Mouse (Mus musculus): ENCODE measurements around the gene Fam20a. TPM values are rescaled to one million over a fixed set of nuclear protein-coding genes. Genes with fewer than 3 reads are reported as not detected.

The Fam20a gene
- total RNA-seq, 2 experiments from 2014 or later = 5.1 to 5.8 TPM

- DNase-seq = no peak
Measured at GRCm38 (mm10) chr11:109652505-109652904, 69.6 kb downstream of the Fam20a start.

GRCm38 (mm10) chr11:109651566-109652024 lies 70.5 kb downstream of the Fam20a start:
- peak; percentile 54 for DNase-seq

GRCm38 (mm10) chr11:109650788-109651565 lies 71.1 kb downstream of the Fam20a start:
- peak; percentile 94 for DNase-seq

GRCm38 (mm10) chr11:109649975-109650701 lies 71.9 kb downstream of the Fam20a start:
- peak; percentile 88 for DNase-seq

- no peak for DNase-seq
Measured at GRCm38 (mm10) chr11:109649206-109649605, 72.9 kb downstream of the Fam20a start, which contains the start of gene Prkar1a. Gene Prkar1a, plus strand, starts transcription at chr11:109649405.

- peak; percentile 73 for DNase-seq
Measured at GRCm38 (mm10) chr11:109648510-109648909, 73.6 kb downstream of the Fam20a start.

- DNase-seq = peak; percentile 72
Measured at GRCm38 (mm10) chr11:109641498-109642222, 80.4 kb downstream of the Fam20a start.

- no peak for DNase-seq
Measured at GRCm38 (mm10) chr11:109635871-109636395, 86.1 kb downstream of the Fam20a start.

- no peak for DNase-seq
Measured at GRCm38 (mm10) chr11:109634928-109635327, 87.2 kb downstream of the Fam20a start.

- DNase-seq = peak; percentile 67
Measured at GRCm38 (mm10) chr11:109629021-109629521, 93.0 kb downstream of the Fam20a start.

GRCm38 (mm10) chr11:109628099-109628498 lies 94.0 kb downstream of the Fam20a start:
- DNase-seq = no peak

GRCm38 (mm10) chr11:109627648-109628047 lies 94.4 kb downstream of the Fam20a start:
- peak; percentile 34 for DNase-seq

- peak; percentile 31 for DNase-seq
Measured at GRCm38 (mm10) chr11:109623238-109623637, 98.8 kb downstream of the Fam20a start.

GRCm38 (mm10) chr11:109622518-109623037 lies 99.5 kb downstream of the Fam20a start:
- DNase-seq = peak; percentile 59

GRCm38 (mm10) chr11:109621183-109621582 lies 100.9 kb downstream of the Fam20a start:
- peak; percentile 77 for DNase-seq

- DNase-seq = no peak
Measured at GRCm38 (mm10) chr11:109620356-109620755, 101.7 kb downstream of the Fam20a start.

Other genes starting within 250 kb of the Fam20a start
- gene Arsg, start 248.9 kb downstream of the Fam20a start, total RNA-seq (2021) = 1 to 10 TPM; 5.2 to 6.1 TPM
- gene Slc16a6, start 248.7 kb downstream of the Fam20a start, total RNA-seq (2021) = 10 to 100 TPM; 17.9 to 22.6 TPM
- 10 to 100 TPM; 85.0 to 86.1 TPM for gene Wipi1, start 110.3 kb downstream of the Fam20a start, total RNA-seq (2021)
- 100 to 1,000 TPM; 629 to 659 TPM for gene Prkar1a, start 72.9 kb downstream of the Fam20a start, total RNA-seq (2021)
- gene 1700012B07Rik, start 105.8 kb upstream of the Fam20a start, total RNA-seq (2021) = not detected

Data from heart, postnatal 4 days (tissue).